ENCODE assay signal across 22 mouse cellular contexts in genomic region chr6:74966046-74966445, GRCm38 (mm10).
DNase-seq lines count a peak whose midpoint lies in the region; ATAC-seq and TF ChIP-seq lines count a peak whose summit lies in the region.
"Had no signal": no experiment of that assay in that cellular context is flagged by ENCODE, and none has a peak within 500 bp of the region (broad histone marks: within the 10 kb centered on the region; RNA-seq: fewer than 3 reads in every experiment).

No protein-coding gene starts in this region.

- H3K4me3 ChIP-seq in kidney, postnatal 0 days (replicated peaks; ENCODE audit: low read depth, low read length): no peak overlapping the region
- no peak overlapping the region for H3K4me3 ChIP-seq in kidney, embryonic 15.5 days (replicated peaks)
- no peak overlapping the region for H3K4me3 ChIP-seq in midbrain, embryonic 16.5 days (ENCODE audit: low read depth, low read length)
- H3K4me3 ChIP-seq: embryonic facial prominence, embryonic 13.5 days; erythroblast, embryonic 14.5 days; forebrain, embryonic 13.5 days; limb, embryonic 12.5 days; liver, embryonic 12.5 days; myocyte had no signal

- 36% methylated on average over 3 of the region's 3 CpGs for WGBS in kidney, postnatal 0 days
- 31% methylated on average over 3 of the region's 3 CpGs for WGBS in kidney, embryonic 15.5 days
- WGBS in midbrain, embryonic 16.5 days: 62% methylated on average over 3 of the region's 3 CpGs

- no peaks in the 10 kb centered on the region for H3K4me1 ChIP-seq in kidney, postnatal 0 days (replicated peaks; ENCODE audit: insufficient read depth, low read length)
- H3K4me1 ChIP-seq in kidney, embryonic 15.5 days: no peaks in the 10 kb centered on the region
- H3K4me1 ChIP-seq in midbrain, embryonic 16.5 days (ENCODE audit: control insufficient read depth, insufficient read depth, low read length): no peaks in the 10 kb centered on the region
- H3K4me1 ChIP-seq: embryonic facial prominence, embryonic 13.5 days; forebrain, embryonic 13.5 days; limb, embryonic 12.5 days; liver, embryonic 12.5 days had no signal

- H3K27ac ChIP-seq in kidney, postnatal 0 days: no peak overlapping the region
- no peak overlapping the region for H3K27ac ChIP-seq in kidney, embryonic 15.5 days
- H3K27ac ChIP-seq in midbrain, embryonic 16.5 days (ENCODE audit: low read length): no peak overlapping the region
- H3K27ac ChIP-seq: embryonic facial prominence, embryonic 13.5 days; forebrain, embryonic 13.5 days; limb, embryonic 12.5 days; liver, embryonic 12.5 days had no signal

- H3K9me3 ChIP-seq in kidney, postnatal 0 days (replicated peaks; ENCODE audit: low read length): no peaks in the 10 kb centered on the region
- H3K9me3 ChIP-seq in kidney, embryonic 15.5 days (replicated peaks): no peaks in the 10 kb centered on the region
- H3K9me3 ChIP-seq in midbrain, embryonic 16.5 days (replicated peaks; ENCODE audit: control insufficient read depth, low read length, poor library complexity, severe bottlenecking): no peaks in the 10 kb centered on the region
- H3K9me3 ChIP-seq: embryonic facial prominence, embryonic 13.5 days; forebrain, embryonic 13.5 days; limb, embryonic 12.5 days; liver, embryonic 12.5 days had no signal

- no peak overlapping the region for H3K9ac ChIP-seq in kidney, postnatal 0 days (ENCODE audit: low read depth, low read length)
- H3K9ac ChIP-seq in kidney, embryonic 15.5 days: no peak overlapping the region
- H3K9ac ChIP-seq in midbrain, embryonic 16.5 days (ENCODE audit: low read depth, low read length): no peak overlapping the region
- H3K9ac ChIP-seq: embryonic facial prominence, embryonic 13.5 days; forebrain, embryonic 13.5 days; limb, embryonic 12.5 days; liver, embryonic 12.5 days had no signal

- DNase-seq in kidney, postnatal 0 days (ENCODE audit: low spot score): peak; percentile 6
- peak; percentile 55 for DNase-seq in embryo, embryonic 10.5 days (ENCODE audit: low spot score)
- DNase-seq in embryo, embryonic 9.5 days (ENCODE audit: extremely low spot score): peak; percentile 2
- DNase-seq in layer of hippocampus, postnatal 36 days: no peak
- no peak for DNase-seq in layer of hippocampus, postnatal 25 days (ENCODE audit: extremely low spot score in 1 of 2, low spot score in 1 of 2)
- DNase-seq: adrenal gland, adult 2 months; cerebellum, adult 18-20 months; cerebellum, postnatal 14 days; kidney, adult 11 months; kidney, postnatal 10 days; lung, adult 18-20 months; lung, postnatal 10 days; thymus, adult 18-20 months; thymus, postnatal 4 days had no signal

- ATAC-seq in kidney, postnatal 0 days (replicated peaks; ENCODE audit: low FRiP score, low read depth): no peak
- no peak for ATAC-seq in kidney, embryonic 15.5 days (replicated peaks; ENCODE audit: low FRiP score)
- peak; percentile 28; the same call in 1 of the 2 replicates for ATAC-seq in midbrain, embryonic 16.5 days
- ATAC-seq: forebrain, embryonic 13.5 days; liver, embryonic 12.5 days had no signal

- no peaks in the 10 kb centered on the region for H3K27me3 ChIP-seq in kidney, postnatal 0 days (ENCODE audit: insufficient read depth, low read length)
- H3K27me3 ChIP-seq in kidney, embryonic 15.5 days: no peaks in the 10 kb centered on the region
- no peaks in the 10 kb centered on the region for H3K27me3 ChIP-seq in midbrain, embryonic 16.5 days (ENCODE audit: control insufficient read depth, insufficient read depth, low read depth, low read length)
- H3K27me3 ChIP-seq: embryonic facial prominence, embryonic 13.5 days; forebrain, embryonic 13.5 days; limb, embryonic 12.5 days; liver, embryonic 12.5 days had no signal

- no peaks in the 10 kb centered on the region for H3K36me3 ChIP-seq in kidney, postnatal 0 days (ENCODE audit: insufficient read depth, low read length)
- no peaks in the 10 kb centered on the region for H3K36me3 ChIP-seq in kidney, embryonic 15.5 days
- no peaks in the 10 kb centered on the region for H3K36me3 ChIP-seq in midbrain, embryonic 16.5 days (ENCODE audit: control insufficient read depth, insufficient read depth, low read length)
- H3K36me3 ChIP-seq: embryonic facial prominence, embryonic 13.5 days; limb, embryonic 12.5 days; liver, embryonic 12.5 days had no signal

- TF ChIP-seq CTCF in kidney, postnatal 0 days (IDR thresholded peaks at IDR 0.05; ENCODE audit: low read depth): no peak

- no peak overlapping the region for H3K4me2 ChIP-seq in kidney, postnatal 0 days (ENCODE audit: low read length)
- no peak overlapping the region for H3K4me2 ChIP-seq in kidney, embryonic 15.5 days
- no peak overlapping the region for H3K4me2 ChIP-seq in midbrain, embryonic 16.5 days (ENCODE audit: low read length)
- H3K4me2 ChIP-seq: embryonic facial prominence, embryonic 13.5 days; forebrain, embryonic 13.5 days; limb, embryonic 12.5 days; liver, embryonic 12.5 days had no signal

Comparison
In these comparisons a context has a peak if more than half of its experiments do, and no peak if none do; other contexts are left out.
1. DNase-seq: peak in kidney, postnatal 0 days (single experiment), embryo, embryonic 10.5 days (single experiment) and embryo, embryonic 9.5 days (single experiment); none in layer of hippocampus, postnatal 36 days (0 of 2) and layer of hippocampus, postnatal 25 days (0 of 2).